Mouse (Mus musculus) left cerebral cortex, adult 11 months (tissue): ENCODE data around the gene Rbms1.
A peak's percentile ranks its signal among the peaks of the same experiment; 100 is the strongest.

ENCODE experiments used
- DNase-seq: peaks from one replicate; pipeline ENCODE4 v3.0.0; 2022; ENCODE audit warnings: low spot score

Gene Rbms1

GRCm38 (mm10) chr2:60755101-60755500, 207.9 kb downstream of the Rbms1 start:
- no peak for DNase-seq

- no peak for DNase-seq
Measured at GRCm38 (mm10) chr2:60751274-60751673, 211.7 kb downstream of the Rbms1 start.

GRCm38 (mm10) chr2:60750591-60750990, 212.4 kb downstream of the Rbms1 start:
- DNase-seq, result no peak

GRCm38 (mm10) chr2:60748585-60748984, 214.4 kb downstream of the Rbms1 start:
- no peak for DNase-seq

GRCm38 (mm10) chr2:60747590-60747989, 215.4 kb downstream of the Rbms1 start:
- no peak for DNase-seq

GRCm38 (mm10) chr2:60744674-60745073, 218.3 kb downstream of the Rbms1 start:
- DNase-seq, result no peak

- no peak for DNase-seq
Measured at GRCm38 (mm10) chr2:60739389-60740137, 223.4 kb downstream of the Rbms1 start.

GRCm38 (mm10) chr2:60730929-60731328, 232.1 kb downstream of the Rbms1 start:
- no peak for DNase-seq

- DNase-seq, result no peak
Measured at GRCm38 (mm10) chr2:60730024-60730423, 233.0 kb downstream of the Rbms1 start.

- no peak for DNase-seq
Measured at GRCm38 (mm10) chr2:60728902-60729585, 233.9 kb downstream of the Rbms1 start.

GRCm38 (mm10) chr2:60724660-60725059, 238.3 kb downstream of the Rbms1 start:
- DNase-seq, result no peak

GRCm38 (mm10) chr2:60722967-60723366, 240.0 kb downstream of the Rbms1 start:
- no peak for DNase-seq

- DNase-seq, result peak; percentile 45
Measured at GRCm38 (mm10) chr2:60722514-60722913, 240.5 kb downstream of the Rbms1 start, which contains the start of gene Itgb6. TSS of gene Itgb6 (minus strand) at chr2:60722643.

GRCm38 (mm10) chr2:60720906-60721305, 242.1 kb downstream of the Rbms1 start:
- no peak for DNase-seq

- no peak for DNase-seq
Measured at GRCm38 (mm10) chr2:60720205-60720604, 242.8 kb downstream of the Rbms1 start.

- DNase-seq, result no peak
Measured at GRCm38 (mm10) chr2:60717348-60717747, 245.6 kb downstream of the Rbms1 start.

GRCm38 (mm10) chr2:60716549-60716948, 246.4 kb downstream of the Rbms1 start:
- no peak for DNase-seq

- DNase-seq, result no peak
Measured at GRCm38 (mm10) chr2:60715771-60716170, 247.2 kb downstream of the Rbms1 start.

GRCm38 (mm10) chr2:60714971-60715502, 248.0 kb downstream of the Rbms1 start:
- no peak for DNase-seq

GRCm38 (mm10) chr2:60714475-60714874, 248.5 kb downstream of the Rbms1 start:
- DNase-seq, result no peak

GRCm38 (mm10) chr2:60713857-60714256, 249.1 kb downstream of the Rbms1 start:
- no peak for DNase-seq

GRCm38 (mm10) chr2:60712891-60713290, 250.1 kb downstream of the Rbms1 start:
- DNase-seq, result no peak

- DNase-seq, result no peak
Measured at GRCm38 (mm10) chr2:60712483-60712882, 250.5 kb downstream of the Rbms1 start.
